Mouse (Mus musculus): ENCODE measurements around the gene Prkd3. TPM values are rescaled to one million over a fixed set of nuclear protein-coding genes. Genes with fewer than 3 reads are reported as not detected.

Prkd3 gene
- polyA plus RNA-seq, 1 experiment = 12.8 TPM

- Histone ChIP-seq H3K79me3 (ENCODE audit: low read depth) (no peaks in the 10 kb centered on the region), H3K36me3 (ENCODE audit: control insufficient read depth, insufficient read depth) (no peaks in the 10 kb centered on the region), H3K4me3 (ENCODE audit: insufficient read depth, poor library complexity, severe bottlenecking) (no peak overlapping the region), H3ac (ENCODE audit: control insufficient read depth, insufficient read length, low read depth) (no peak overlapping the region), H3K27me3 (ENCODE audit: control insufficient read depth, insufficient read depth, insufficient read length) (no peaks in the 10 kb centered on the region), H3K79me2 (ENCODE audit: control insufficient read depth, insufficient read depth) (no peaks in the 10 kb centered on the region)
- TF ChIP-seq MYOD1 (IDR thresholded peaks at IDR 0.05; ENCODE audit: control insufficient read depth, insufficient read length, low read depth) (no peak), MAX (IDR thresholded peaks at IDR 0.05) (no peak), CTCF (IDR thresholded peaks at IDR 0.05; ENCODE audit: control insufficient read depth, insufficient read depth, insufficient read length) (no peak), CEBPB (IDR thresholded peaks at IDR 0.05; ENCODE audit: low read depth) (no peak), USF1 (IDR thresholded peaks at IDR 0.05; ENCODE audit: low read depth) (no peak), FOSL1 (IDR thresholded peaks at IDR 0.05; ENCODE audit: insufficient read depth, low read length, poor library complexity, severe bottlenecking) (no peak), MYOG (IDR thresholded peaks at IDR 0.05; ENCODE audit: control insufficient read depth, extremely low read depth, insufficient read length) (no peak)
Observed at GRCm38 (mm10) chr17:79039660-79040059, 19.0 kb upstream of the Prkd3 start.

GRCm38 (mm10) chr17:79032782-79033181 is 12.2 kb upstream of the Prkd3 start:
- Histone ChIP-seq H3K4me3 (ENCODE audit: insufficient read depth, poor library complexity, severe bottlenecking) (no peak overlapping the region), H3ac (ENCODE audit: control insufficient read depth, insufficient read length, low read depth) (no peak overlapping the region), H3K79me2 (ENCODE audit: control insufficient read depth, insufficient read depth) (no peaks in the 10 kb centered on the region), H3K79me3 (ENCODE audit: low read depth) (no peaks in the 10 kb centered on the region), H3K27me3 (ENCODE audit: control insufficient read depth, insufficient read depth, insufficient read length) (no peaks in the 10 kb centered on the region), H3K36me3 (ENCODE audit: control insufficient read depth, insufficient read depth) (no peaks in the 10 kb centered on the region)
- TF ChIP-seq FOSL1 (IDR thresholded peaks at IDR 0.05; ENCODE audit: insufficient read depth, low read length, poor library complexity, severe bottlenecking) (no peak), CTCF (IDR thresholded peaks at IDR 0.05; ENCODE audit: control insufficient read depth, insufficient read depth, insufficient read length) (no peak), MYOD1 (IDR thresholded peaks at IDR 0.05; ENCODE audit: control insufficient read depth, insufficient read length, low read depth) (no peak), USF1 (IDR thresholded peaks at IDR 0.05; ENCODE audit: low read depth) (no peak), MYOG (IDR thresholded peaks at IDR 0.05; ENCODE audit: control insufficient read depth, extremely low read depth, insufficient read length) (no peak), MAX (IDR thresholded peaks at IDR 0.05) (no peak), CEBPB (IDR thresholded peaks at IDR 0.05; ENCODE audit: low read depth) (no peak)

- no peaks in the 10 kb centered on the region for H3K79me2 ChIP-seq (ENCODE audit: control insufficient read depth, insufficient read depth)
- H3K36me3 ChIP-seq (ENCODE audit: control insufficient read depth, insufficient read depth) = no peaks in the 10 kb centered on the region
- no peaks in the 10 kb centered on the region for H3K79me3 ChIP-seq (ENCODE audit: low read depth)
- no peak overlapping the region for H3K4me3 ChIP-seq (ENCODE audit: insufficient read depth, poor library complexity, severe bottlenecking)
- H3K27me3 ChIP-seq (ENCODE audit: control insufficient read depth, insufficient read depth, insufficient read length) = no peaks in the 10 kb centered on the region
- no peak overlapping the region for H3ac ChIP-seq (ENCODE audit: control insufficient read depth, insufficient read length, low read depth)
- TF ChIP-seq USF1 (IDR thresholded peaks at IDR 0.05; ENCODE audit: low read depth) = no peak
- TF ChIP-seq CEBPB (IDR thresholded peaks at IDR 0.05; ENCODE audit: low read depth) = no peak
- no peak for TF ChIP-seq CTCF (IDR thresholded peaks at IDR 0.05; ENCODE audit: control insufficient read depth, insufficient read depth, insufficient read length)
- TF ChIP-seq MAX (IDR thresholded peaks at IDR 0.05) = no peak
- no peak for TF ChIP-seq MYOD1 (IDR thresholded peaks at IDR 0.05; ENCODE audit: control insufficient read depth, insufficient read length, low read depth)
- no peak for TF ChIP-seq MYOG (IDR thresholded peaks at IDR 0.05; ENCODE audit: control insufficient read depth, extremely low read depth, insufficient read length)
- no peak for TF ChIP-seq FOSL1 (IDR thresholded peaks at IDR 0.05; ENCODE audit: insufficient read depth, low read length, poor library complexity, severe bottlenecking)
Observed at GRCm38 (mm10) chr17:79031569-79031968, 11.0 kb upstream of the Prkd3 start.

DNA sequence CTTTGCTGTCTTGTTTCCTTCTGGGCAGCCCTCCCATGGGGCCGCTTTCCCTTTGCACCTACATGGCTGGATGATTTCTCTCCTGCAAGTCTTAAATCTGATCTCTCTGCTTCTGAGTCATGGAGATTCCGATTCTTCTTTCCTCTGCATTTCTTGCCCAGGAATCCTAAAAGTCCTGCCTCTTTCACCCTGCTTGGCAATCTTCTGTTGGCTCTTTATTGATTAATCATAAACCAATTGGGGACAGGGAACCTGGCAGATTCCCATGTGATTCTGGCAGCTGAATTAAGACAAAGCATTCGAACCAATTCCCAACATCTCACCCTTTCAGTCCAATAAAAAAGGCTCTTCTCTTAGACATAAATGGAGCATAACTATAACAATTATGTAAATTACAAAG is 8.6 kb upstream of the Prkd3 start:
- H3K4me3 ChIP-seq (ENCODE audit: insufficient read depth, poor library complexity, severe bottlenecking) = no peak overlapping the region
- H3ac ChIP-seq (ENCODE audit: control insufficient read depth, insufficient read length, low read depth) = no peak overlapping the region
- H3K79me2 ChIP-seq (ENCODE audit: control insufficient read depth, insufficient read depth) = no peaks in the 10 kb centered on the region
- TF ChIP-seq FOSL1 (IDR thresholded peaks at IDR 0.05; ENCODE audit: insufficient read depth, low read length, poor library complexity, severe bottlenecking) = no peak
- TF ChIP-seq MAX (IDR thresholded peaks at IDR 0.05) = no peak
- no peak for TF ChIP-seq CTCF (IDR thresholded peaks at IDR 0.05; ENCODE audit: control insufficient read depth, insufficient read depth, insufficient read length)
- TF ChIP-seq MYOD1 (IDR thresholded peaks at IDR 0.05; ENCODE audit: control insufficient read depth, insufficient read length, low read depth) = no peak
- TF ChIP-seq MYOG (IDR thresholded peaks at IDR 0.05; ENCODE audit: control insufficient read depth, extremely low read depth, insufficient read length) = no peak
- no peak for TF ChIP-seq CEBPB (IDR thresholded peaks at IDR 0.05; ENCODE audit: low read depth)
- TF ChIP-seq USF1 (IDR thresholded peaks at IDR 0.05; ENCODE audit: low read depth) = no peak
- H3K36me3 ChIP-seq (ENCODE audit: control insufficient read depth, insufficient read depth) = no peaks in the 10 kb centered on the region
- H3K27me3 ChIP-seq (ENCODE audit: control insufficient read depth, insufficient read depth, insufficient read length) = no peaks in the 10 kb centered on the region
- no peaks in the 10 kb centered on the region for H3K79me3 ChIP-seq (ENCODE audit: low read depth)

DNA sequence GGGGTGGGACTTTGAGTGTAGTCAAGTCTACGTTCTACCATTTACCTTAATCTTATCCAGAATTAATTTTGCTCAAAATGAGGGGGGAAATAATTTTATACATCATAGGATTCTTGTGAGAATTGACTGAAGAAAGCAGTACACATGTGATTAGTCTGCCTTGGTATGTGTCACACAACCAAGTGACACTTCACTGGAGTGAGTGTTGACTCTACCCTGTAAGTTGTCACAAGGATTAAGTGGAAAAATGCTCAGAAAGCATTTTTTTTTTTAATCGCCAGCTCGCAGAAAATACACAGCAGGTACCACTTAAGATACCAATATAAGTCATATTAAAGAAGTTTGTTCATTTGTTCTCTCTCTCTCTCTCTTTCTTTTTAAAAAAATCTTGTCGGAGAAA is 3.9 kb upstream of the Prkd3 start:
- H3K4me3 ChIP-seq (ENCODE audit: insufficient read depth, poor library complexity, severe bottlenecking) = no peak overlapping the region
- TF ChIP-seq CTCF (IDR thresholded peaks at IDR 0.05; ENCODE audit: control insufficient read depth, insufficient read depth, insufficient read length) = no peak
- no peaks in the 10 kb centered on the region for H3K27me3 ChIP-seq (ENCODE audit: control insufficient read depth, insufficient read depth, insufficient read length)
- H3ac ChIP-seq (ENCODE audit: control insufficient read depth, insufficient read length, low read depth) = no peak overlapping the region
- H3K79me2 ChIP-seq (ENCODE audit: control insufficient read depth, insufficient read depth) = peaks cover 6% of the 10 kb centered on the region
- no peaks in the 10 kb centered on the region for H3K79me3 ChIP-seq (ENCODE audit: low read depth)
- no peaks in the 10 kb centered on the region for H3K36me3 ChIP-seq (ENCODE audit: control insufficient read depth, insufficient read depth)

- H3K36me3 ChIP-seq (ENCODE audit: control insufficient read depth, insufficient read depth) = no peaks in the 10 kb centered on the region
- peaks cover 14% of the 10 kb centered on the region for H3K79me3 ChIP-seq (ENCODE audit: low read depth)
- H3K27me3 ChIP-seq (ENCODE audit: control insufficient read depth, insufficient read depth, insufficient read length) = no peaks in the 10 kb centered on the region
- TF ChIP-seq CTCF (IDR thresholded peaks at IDR 0.05; ENCODE audit: control insufficient read depth, insufficient read depth, insufficient read length) (no peak), FOSL1 (IDR thresholded peaks at IDR 0.05; ENCODE audit: insufficient read depth, low read length, poor library complexity, severe bottlenecking) (no peak), MYOG (IDR thresholded peaks at IDR 0.05; ENCODE audit: control insufficient read depth, extremely low read depth, insufficient read length) (no peak), MYOD1 (IDR thresholded peaks at IDR 0.05; ENCODE audit: control insufficient read depth, insufficient read length, low read depth) (no peak), USF1 (IDR thresholded peaks at IDR 0.05; ENCODE audit: low read depth) (no peak), MAX (IDR thresholded peaks at IDR 0.05) (no peak), CEBPB (IDR thresholded peaks at IDR 0.05; ENCODE audit: low read depth) (no peak)
- H3ac ChIP-seq (ENCODE audit: control insufficient read depth, insufficient read length, low read depth) = no peak overlapping the region
- no peak overlapping the region for H3K4me3 ChIP-seq (ENCODE audit: insufficient read depth, poor library complexity, severe bottlenecking)
- H3K79me2 ChIP-seq (ENCODE audit: control insufficient read depth, insufficient read depth) = peaks cover 24% of the 10 kb centered on the region
Observed at GRCm38 (mm10) chr17:79022746-79023145, 2.1 kb upstream of the Prkd3 start.

Data from C2C12 (cell line).